Mouse (Mus musculus) induced T-regulatory cell, adult 2 months (primary cell): ENCODE data around the gene Ptprs.
A peak's percentile ranks its signal among the peaks of the same experiment; 100 is the strongest.

Experiments used
- DNase-seq: peaks from one replicate; pipeline ENCODE4 v3.0.0-alpha.2; 2012; ENCODE audit warnings: low read depth

The Ptprs gene

GRCm38 (mm10) chr17:56467456-56467884, 8.8 kb downstream of the Ptprs start:
- DNase-seq: no peak

GRCm38 (mm10) chr17:56466747-56467146, 9.5 kb downstream of the Ptprs start:
- DNase-seq: no peak

GRCm38 (mm10) chr17:56464817-56465216, 11.5 kb downstream of the Ptprs start:
- no peak for DNase-seq

GRCm38 (mm10) chr17:56464345-56464744, 11.9 kb downstream of the Ptprs start:
- no peak for DNase-seq

GRCm38 (mm10) chr17:56463500-56463899, 12.8 kb downstream of the Ptprs start:
- DNase-seq: no peak

GRCm38 (mm10) chr17:56462835-56463455, 13.3 kb downstream of the Ptprs start:
- no peak for DNase-seq

- peak; percentile 98 for DNase-seq
These were observed 14.2 kb downstream of the Ptprs start for GRCm38 (mm10) chr17:56461771-56462743.

GRCm38 (mm10) chr17:56460876-56461275, 15.4 kb downstream of the Ptprs start:
- no peak for DNase-seq

- DNase-seq: peak; percentile 54
These were observed 18.8 kb downstream of the Ptprs start for GRCm38 (mm10) chr17:56457442-56457841.

GRCm38 (mm10) chr17:56456353-56456752, 19.9 kb downstream of the Ptprs start:
- DNase-seq: no peak

GRCm38 (mm10) chr17:56453689-56454088, 22.6 kb downstream of the Ptprs start:
- DNase-seq: no peak

GRCm38 (mm10) chr17:56453251-56453650, 23.0 kb downstream of the Ptprs start:
- DNase-seq: no peak

- no peak for DNase-seq
These were observed 28.6 kb downstream of the Ptprs start for GRCm38 (mm10) chr17:56447716-56448115.

GRCm38 (mm10) chr17:56445397-56445796, 30.9 kb downstream of the Ptprs start:
- peak; percentile 80 for DNase-seq

GRCm38 (mm10) chr17:56444771-56445170, 31.5 kb downstream of the Ptprs start:
- DNase-seq: no peak

GRCm38 (mm10) chr17:56443341-56443795, 32.9 kb downstream of the Ptprs start:
- DNase-seq: peak; percentile 70

GRCm38 (mm10) chr17:56442316-56442715, 34.0 kb downstream of the Ptprs start:
- no peak for DNase-seq

- DNase-seq: no peak
These were observed 36.4 kb downstream of the Ptprs start for GRCm38 (mm10) chr17:56439731-56440460.

- no peak for DNase-seq
These were observed 44.7 kb downstream of the Ptprs start for GRCm38 (mm10) chr17:56431582-56431981.

- no peak for DNase-seq
These were observed 48.4 kb downstream of the Ptprs start for GRCm38 (mm10) chr17:56427857-56428256.

GRCm38 (mm10) chr17:56425941-56426340, 50.3 kb downstream of the Ptprs start:
- no peak for DNase-seq

- DNase-seq: peak; percentile 86
These were observed 50.7 kb downstream of the Ptprs start for GRCm38 (mm10) chr17:56425584-56425914.
